Mouse (Mus musculus) bone marrow macrophage, adult 2 months (primary cell): Measurements from ENCODE around the gene Ache. TPM values are rescaled to one million over a fixed set of nuclear protein-coding genes. Genes with fewer than 3 reads are reported as not detected.

Experiments used
- H3K27ac ChIP-seq: 2 replicates; pipeline ENCODE4 v1.5.1; 2012; ENCODE audit warnings: low read depth, low read length; ENCODE audit not compliant: insufficient read depth
- H3K4me1 ChIP-seq: 2 replicates; pipeline ENCODE4 v1.6.1; 2012; ENCODE audit warnings: low read length; ENCODE audit not compliant: control insufficient read depth, insufficient read depth
- H3K4me3 ChIP-seq: 2 replicates; pipeline ENCODE4 v1.5.1; 2012; ENCODE audit warnings: mild to moderate bottlenecking, low read length, moderate library complexity; ENCODE audit not compliant: insufficient read depth
- CTCF ChIP-seq: IDR thresholded peaks from 2 replicates; pipeline ENCODE4 v1.5.1; 2012; ENCODE audit warnings: low read depth, mild to moderate bottlenecking, low read length, moderate library complexity
- POLR2A ChIP-seq: IDR thresholded peaks from 2 replicates; pipeline ENCODE4 v1.6.1; 2012; ENCODE audit warnings: mild to moderate bottlenecking, low read depth, low read length, borderline replicate concordance
- polyA plus RNA-seq: library from polyadenylated mRNA; stranded (reverse); fragments of >200 nt; gene quantifications from 2 replicates; pipeline ENCODE4 v1.2.4, GENCODE M21; 2012; ENCODE audit not compliant: missing spikeins, insufficient read depth, insufficient read length

Gene Ache
- polyA plus RNA-seq, 1 experiment: not detected

- Histone ChIP-seq H3K27ac (no peak overlapping the region), H3K4me1 (peaks cover 2% of the 10 kb centered on the region; the same call in 1 of the 2 replicates), H3K4me3 (no peak overlapping the region)
- no peak for TF ChIP-seq POLR2A
These were observed 8.4 kb downstream of the Ache start for GRCm38 (mm10) chr5:137295712-137296111.

- H3K27ac ChIP-seq: no peak overlapping the region
- H3K4me3 ChIP-seq: no peak overlapping the region
- H3K4me1 ChIP-seq: peaks cover 2% of the 10 kb centered on the region; the same call in 1 of the 2 replicates
- TF ChIP-seq CTCF (no peak), POLR2A (no peak)
These were observed 9.8 kb downstream of the Ache start for GRCm38 (mm10) chr5:137297126-137297525.

- TF ChIP-seq CTCF (no peak), POLR2A (no peak)
- H3K4me1 ChIP-seq: peaks cover 9% of the 10 kb centered on the region
- no peak overlapping the region for H3K27ac ChIP-seq
- no peak overlapping the region for H3K4me3 ChIP-seq
These were observed 11.9 kb downstream of the Ache start for GRCm38 (mm10) chr5:137299240-137299639.

DNA sequence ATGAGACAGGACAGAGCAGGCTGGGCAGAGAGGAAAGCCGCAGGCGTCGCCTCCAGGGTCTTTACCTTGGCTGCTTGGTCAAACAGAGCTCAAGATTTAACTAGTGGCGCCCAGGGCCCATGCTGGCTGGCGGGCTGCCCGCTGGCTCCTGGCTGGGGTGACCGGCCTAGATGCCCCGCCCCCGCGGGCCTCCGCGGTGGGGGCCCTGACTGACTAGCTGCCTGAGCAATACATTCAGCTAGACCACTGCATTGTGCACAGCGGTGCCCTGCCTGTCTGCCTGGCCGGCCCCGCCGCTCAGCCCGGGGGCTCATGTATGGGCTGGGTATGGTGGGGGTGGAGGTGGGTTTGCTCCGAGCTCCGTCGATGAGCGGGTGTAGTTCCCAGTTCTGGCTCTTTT, 13.9 kb downstream of the Ache start:
- Histone ChIP-seq H3K4me3 (no peak overlapping the region), H3K27ac (no peak overlapping the region), H3K4me1 (peaks cover 21% of the 10 kb centered on the region)
- TF ChIP-seq POLR2A: no peak
- TF ChIP-seq CTCF: no peak

GRCm38 (mm10) chr5:137303609-137304008, 16.3 kb downstream of the Ache start:
- peaks cover 21% of the 10 kb centered on the region for H3K4me1 ChIP-seq
- TF ChIP-seq CTCF (no peak), POLR2A (no peak)
- H3K4me3 ChIP-seq: no peak overlapping the region
- no peak overlapping the region for H3K27ac ChIP-seq

DNA sequence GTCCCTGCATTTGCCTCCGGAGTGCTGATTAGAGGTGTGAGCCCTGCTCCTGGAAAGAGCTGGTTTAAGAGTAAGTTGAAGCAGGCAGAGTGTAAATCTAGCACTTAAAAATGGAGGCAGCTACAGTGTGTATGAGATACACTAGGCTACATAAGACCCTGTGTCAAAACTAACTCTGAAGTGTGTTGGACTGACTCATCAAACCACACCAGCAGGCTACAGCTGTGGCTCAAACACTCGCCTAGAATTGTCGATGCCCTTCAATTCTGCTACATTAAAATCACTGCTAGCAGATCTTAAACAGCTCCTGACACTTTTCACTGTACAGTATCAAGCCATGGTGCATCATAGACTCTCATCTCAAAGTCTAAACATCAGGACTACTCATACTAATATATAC, 16.8 kb downstream of the Ache start:
- TF ChIP-seq CTCF: no peak
- Histone ChIP-seq H3K4me3 (no peak overlapping the region), H3K27ac (no peak overlapping the region), H3K4me1 (peaks cover 21% of the 10 kb centered on the region)

- TF ChIP-seq POLR2A: no peak
- TF ChIP-seq CTCF: no peak
- no peak overlapping the region for H3K27ac ChIP-seq
- peaks cover 21% of the 10 kb centered on the region for H3K4me1 ChIP-seq
- peak overlapping the region; percentile 81 for H3K4me3 ChIP-seq
These were observed 17.5 kb downstream of the Ache start for GRCm38 (mm10) chr5:137304816-137305215.

GRCm38 (mm10) chr5:137305822-137306221, 18.5 kb downstream of the Ache start:
- TF ChIP-seq CTCF: no peak
- TF ChIP-seq POLR2A: no peak
- Histone ChIP-seq H3K27ac (peak overlapping the region; percentile 94), H3K4me3 (peak overlapping the region; percentile 81), H3K4me1 (peaks cover 28% of the 10 kb centered on the region)

DNA sequence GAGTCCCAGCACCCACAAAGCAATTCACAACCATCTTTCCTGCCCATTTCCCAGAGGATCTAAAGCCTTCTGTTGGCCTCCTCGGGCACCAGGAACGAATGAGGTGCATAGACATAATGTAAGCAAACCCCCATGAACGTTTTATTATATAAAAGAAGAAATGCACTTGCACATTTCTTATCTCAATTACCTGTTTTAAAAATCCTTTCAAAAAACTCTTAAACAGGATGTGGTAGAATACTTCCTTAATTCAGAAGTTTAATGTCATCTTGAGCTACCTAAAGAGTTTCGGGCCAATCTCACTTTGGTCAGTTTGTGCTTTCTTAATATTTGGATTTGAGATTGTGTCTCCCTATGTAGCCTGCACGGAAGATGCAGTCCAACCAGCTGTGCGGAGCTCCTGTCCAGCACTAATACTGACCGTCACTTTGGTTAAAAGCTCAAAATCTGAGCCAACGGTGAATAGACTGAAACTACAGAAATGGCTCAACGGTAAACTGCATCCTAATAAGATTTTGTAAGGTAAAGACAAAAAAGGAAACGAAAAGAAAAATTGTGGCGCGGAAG, 19.2 kb downstream of the Ache start:
- TF ChIP-seq POLR2A (no peak), CTCF (no peak)
- peaks cover 35% of the 10 kb centered on the region for H3K4me1 ChIP-seq
- peak overlapping the region; percentile 81 for H3K4me3 ChIP-seq
- H3K27ac ChIP-seq: peak overlapping the region; percentile 94

DNA sequence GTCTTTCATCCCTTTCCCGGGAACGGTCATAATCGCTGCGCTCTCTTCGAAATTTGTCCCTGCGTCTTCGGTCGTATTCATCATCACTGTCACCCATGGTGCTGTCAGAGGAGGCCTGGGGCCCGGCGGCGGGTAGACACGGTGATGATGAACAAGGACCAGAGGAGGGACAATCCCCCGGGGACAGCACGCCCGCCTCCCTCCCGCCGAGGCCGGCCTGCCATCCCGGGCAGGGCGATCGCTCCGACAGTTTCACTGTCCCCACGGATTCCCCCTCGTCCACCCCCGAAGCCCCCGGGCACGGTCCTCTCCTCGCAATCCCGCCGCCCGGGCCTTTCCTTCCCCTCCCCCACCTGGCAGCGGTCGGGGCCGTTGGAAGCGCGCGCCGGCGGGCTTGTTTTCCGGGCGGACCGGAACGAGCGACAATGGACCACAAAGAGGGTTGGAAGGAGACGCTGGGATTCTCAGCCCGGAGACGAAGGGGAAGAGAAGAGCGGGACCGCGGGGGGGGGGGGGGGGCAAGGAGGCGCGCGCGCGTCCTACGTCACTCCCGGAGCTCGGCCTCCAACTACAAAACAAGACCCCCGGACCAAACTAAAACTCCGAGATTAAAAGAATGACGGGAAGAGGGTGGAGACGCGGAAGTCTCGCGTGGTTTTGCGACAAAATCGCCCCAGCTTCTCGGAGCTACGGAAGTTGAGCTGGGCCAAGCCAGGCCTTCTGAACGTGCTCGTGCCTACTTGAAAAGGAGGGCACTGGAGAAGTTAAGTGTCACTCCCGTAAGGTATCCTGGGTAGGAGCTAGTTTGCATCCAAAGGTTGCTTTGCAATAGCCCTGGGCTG, 20.0 kb downstream of the Ache start, which contains the start of gene Srrt:
Gene Srrt (minus strand): TSS at position 604 of the 842 bp plus-strand sequence.
- peaks cover 43% of the 10 kb centered on the region for H3K4me1 ChIP-seq
- TF ChIP-seq POLR2A (peak; percentile 51; the same call in 1 of the 2 replicates), CTCF (no peak)
- H3K4me3 ChIP-seq: peak within 1 kb of the TSS; percentile 81

More for the DNA sequence above, 20.0 kb downstream of the Ache start, which contains the start of gene Srrt:
- H3K27ac ChIP-seq: peak within 1 kb of the TSS; percentile 94
